Mouse (Mus musculus): ENCODE results near the gene Wscd1. TPM values are rescaled to one million over a fixed set of nuclear protein-coding genes. Genes with fewer than 3 reads are reported as not detected.
"Not testable (repeated sequence)": the region's sequence is repeated elsewhere in the genome, so short reads cannot be mapped to it uniquely, and the experiment has no call there.

The Wscd1 gene
- total RNA-seq, 2 experiments from 2014 or later, result 89.2 to 96.5 TPM

DNA sequence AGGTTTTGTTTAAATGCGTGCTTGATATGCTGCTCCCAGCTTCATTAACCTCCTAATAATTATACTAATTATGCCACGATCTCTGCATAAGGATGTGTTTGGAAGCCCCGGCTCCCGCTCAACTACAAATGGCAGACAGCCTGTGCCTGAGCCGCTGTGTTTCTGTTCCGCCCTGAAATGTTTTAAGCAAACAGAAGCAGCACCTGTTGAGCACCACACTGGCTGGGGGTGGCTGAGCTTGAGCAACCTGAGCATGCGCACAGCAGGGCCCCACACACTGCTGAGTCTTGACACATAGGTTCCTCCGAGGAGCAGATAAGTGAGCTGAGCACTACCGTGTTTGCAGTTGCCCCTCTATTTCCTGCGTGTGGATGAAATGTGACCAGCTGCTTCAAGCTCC, 71.1 kb downstream of the Wscd1 start:
- DNase-seq (ENCODE audit: low spot score in 2 of 2), result peak; percentile 30 to 39

DNA sequence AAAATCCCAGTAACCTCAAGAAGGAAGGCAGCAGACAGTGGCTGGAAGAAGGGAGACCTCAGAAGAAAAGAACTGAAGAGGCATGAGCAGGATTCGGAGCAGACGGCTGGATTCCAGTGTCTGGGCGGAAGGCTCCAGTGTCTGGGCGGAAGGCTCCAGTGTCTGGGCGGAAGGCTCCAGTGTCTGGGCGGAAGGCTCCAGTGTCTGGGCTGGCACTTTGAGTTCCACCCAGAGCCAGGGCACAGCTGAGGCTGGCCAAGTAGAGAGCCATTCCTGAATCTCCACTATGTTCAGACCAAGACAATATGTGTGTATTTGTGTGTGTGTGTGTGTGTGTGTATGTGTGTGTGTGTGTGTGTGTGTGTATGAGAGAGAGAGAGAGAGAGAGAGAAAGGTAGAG, 71.8 kb downstream of the Wscd1 start:
- DNase-seq (ENCODE audit: low spot score in 2 of 2), result not testable (repeated sequence)

DNA sequence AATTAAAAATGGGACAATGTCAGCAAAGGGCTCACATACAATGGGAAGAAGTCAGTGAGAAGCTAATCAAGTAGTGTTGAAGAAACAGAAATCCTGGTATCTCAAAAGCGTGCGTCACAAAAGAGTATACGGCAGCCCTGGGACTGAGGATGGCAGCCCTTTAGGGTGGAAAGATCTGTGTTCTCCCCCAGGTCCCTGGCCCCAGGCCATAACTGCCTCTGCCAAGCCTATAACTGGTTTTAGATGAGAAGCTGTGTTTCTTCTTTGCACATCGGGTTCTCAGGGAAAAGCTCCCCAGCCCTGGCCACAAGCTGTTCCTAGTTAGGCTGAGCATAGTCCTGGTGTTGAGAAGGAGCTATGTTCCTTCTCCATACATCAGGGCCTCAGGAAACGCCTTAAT, 72.3 kb downstream of the Wscd1 start:
- no peak for DNase-seq (ENCODE audit: low spot score in 2 of 2)

DNA sequence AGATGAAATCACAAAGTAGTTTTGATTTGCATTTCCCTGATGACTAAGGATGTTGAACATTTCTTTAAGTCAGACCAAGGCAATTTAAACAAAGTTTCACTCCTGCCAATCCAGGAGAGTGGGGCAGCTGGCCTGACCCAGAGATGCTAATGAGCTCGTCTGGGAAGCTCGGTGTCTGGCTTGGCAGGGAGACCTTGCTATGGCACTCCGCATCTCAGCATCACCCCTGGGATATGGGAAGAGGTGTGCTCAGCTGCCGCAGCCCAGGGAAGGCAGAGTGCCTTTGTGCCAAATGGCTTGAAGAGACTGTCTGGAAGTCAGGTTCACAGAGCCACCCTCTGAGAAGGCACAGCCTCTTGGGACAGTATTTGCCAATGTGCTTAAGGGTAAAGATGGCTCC, 75.3 kb downstream of the Wscd1 start:
- DNase-seq (ENCODE audit: low spot score in 2 of 2), result no peak

Data from layer of hippocampus, postnatal 10 days (tissue).